Mouse (Mus musculus) lung, adult 2 months (tissue): Measurements from ENCODE around the gene Gm20388.

Source experiments
- CTCF ChIP-seq: fragments of 200-500 bp; IDR thresholded peaks from 2 replicates; pipeline ENCODE4 v1.5.1; 2011; ENCODE audit warnings: mild to moderate bottlenecking, low read length, control low read depth; ENCODE audit not compliant: insufficient read depth
- POLR2A ChIP-seq: fragments of 200-500 bp; IDR thresholded peaks from 2 replicates; pipeline ENCODE4 v1.6.1; 2011; ENCODE audit warnings: low read depth, mild to moderate bottlenecking, control low read depth, low read length, borderline replicate concordance; ENCODE audit errors: extremely low read depth

DNA sequence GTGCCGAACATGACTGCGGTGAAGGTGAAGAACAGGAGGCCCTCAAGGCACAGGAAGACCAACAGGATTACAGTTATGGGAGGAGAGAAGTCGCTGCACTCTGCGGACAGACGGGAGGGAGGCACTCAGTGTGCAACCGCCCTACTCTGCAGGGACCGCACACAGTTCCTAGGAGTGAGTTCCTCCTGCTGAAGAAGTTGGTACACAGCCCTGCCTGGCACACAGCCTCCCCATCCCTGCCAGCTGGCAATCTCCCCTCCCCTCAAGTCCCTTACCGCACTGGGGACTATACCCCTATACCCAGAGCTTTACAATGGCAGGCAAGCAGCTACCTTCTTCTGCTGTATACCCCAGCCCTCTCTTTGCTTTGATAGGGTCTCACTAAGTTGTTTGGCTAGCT is 172.6 kb downstream of the Gm20388 start:
- no peak for TF ChIP-seq CTCF
- no peak for TF ChIP-seq POLR2A
